Mouse (Mus musculus): ENCODE data around the gene Gja5.
A peak's percentile ranks its signal among the peaks of the same experiment; 100 is the strongest.
"Not testable (repeated sequence)": the region's sequence is repeated elsewhere in the genome, so short reads cannot be mapped to it uniquely, and the experiment has no call there.

The Gja5 gene

GRCm38 (mm10) chr3:97044188-97044587, 139.7 kb downstream of the Gja5 start:
- DNase-seq = no peak

DNA sequence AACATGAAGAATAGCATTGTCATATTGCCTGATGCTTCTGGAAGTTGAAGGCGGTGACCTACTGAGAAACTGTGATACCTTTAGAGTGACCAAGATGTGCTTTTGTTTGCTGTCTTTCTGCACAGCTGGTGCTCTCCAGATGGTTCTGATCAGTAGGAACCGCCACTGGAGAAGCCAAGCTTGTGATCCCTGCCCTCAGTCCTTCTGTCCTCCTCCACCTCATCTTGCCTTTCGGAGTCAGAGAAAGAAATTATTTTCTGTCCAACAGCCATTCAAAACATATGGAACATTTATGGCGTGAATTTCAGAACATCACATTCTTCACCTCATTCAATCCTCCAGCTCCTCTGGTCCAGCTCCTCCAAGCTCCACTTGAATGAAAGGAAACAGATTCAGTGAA, 143.3 kb downstream of the Gja5 start:
- DNase-seq = no peak

DNA sequence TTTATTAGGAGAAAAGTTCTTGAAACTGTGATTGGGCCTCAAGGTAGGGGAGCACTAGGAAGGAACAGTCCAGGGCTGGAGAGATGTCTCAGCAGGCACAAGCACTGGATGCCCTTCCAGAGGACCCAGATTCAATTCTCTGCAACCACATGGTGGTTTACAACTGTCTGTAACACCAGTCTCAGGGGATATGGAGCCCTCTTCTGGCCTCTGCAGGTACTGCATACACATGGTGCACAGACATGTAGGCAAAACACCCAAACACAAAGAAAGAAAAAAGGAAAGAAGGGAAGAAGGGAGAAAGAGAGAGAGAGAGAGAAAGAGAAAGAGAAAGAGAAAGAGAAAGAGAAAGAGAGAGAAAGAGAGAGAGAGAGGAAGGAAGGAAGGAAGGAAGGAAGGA, 143.9 kb downstream of the Gja5 start:
- no peak for DNase-seq

- DNase-seq = no peak
These were observed 146.8 kb downstream of the Gja5 start for GRCm38 (mm10) chr3:97051264-97051744.

DNA sequence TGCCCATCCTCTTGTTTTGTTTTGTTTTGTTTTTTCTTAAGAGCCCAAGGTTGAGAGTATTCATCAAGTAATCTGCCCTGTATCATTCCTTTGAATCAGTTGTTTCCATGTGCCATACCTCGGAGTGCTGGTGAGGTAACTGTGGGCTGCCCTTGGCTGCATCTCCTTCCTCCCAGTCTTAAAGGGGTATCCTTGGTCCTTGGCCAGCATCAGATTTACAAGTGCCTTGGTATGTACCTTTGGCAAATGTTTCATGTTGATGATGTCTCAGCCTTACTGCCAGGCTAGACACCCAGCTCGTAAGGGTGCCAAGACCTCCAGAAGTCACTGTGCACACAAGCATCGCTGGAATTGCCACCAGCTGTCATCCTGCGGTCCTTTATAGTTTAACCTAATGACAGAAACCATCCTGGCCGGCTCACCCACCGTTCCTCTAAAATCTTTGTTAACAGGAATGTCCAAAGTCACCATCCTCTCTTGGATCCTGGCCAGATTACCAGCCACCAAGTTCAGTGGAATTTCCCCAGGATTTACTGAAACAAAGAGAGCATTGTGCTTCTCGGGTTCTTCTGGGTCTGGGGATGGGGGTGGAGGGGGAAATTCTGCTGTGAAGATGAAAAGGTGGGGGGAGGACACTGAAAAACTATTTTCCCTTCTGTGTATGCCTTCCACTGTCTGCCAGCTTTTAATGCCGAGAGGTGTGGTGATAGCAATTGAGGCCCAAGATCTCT, 147.7 kb downstream of the Gja5 start:
- no peak for DNase-seq

DNA sequence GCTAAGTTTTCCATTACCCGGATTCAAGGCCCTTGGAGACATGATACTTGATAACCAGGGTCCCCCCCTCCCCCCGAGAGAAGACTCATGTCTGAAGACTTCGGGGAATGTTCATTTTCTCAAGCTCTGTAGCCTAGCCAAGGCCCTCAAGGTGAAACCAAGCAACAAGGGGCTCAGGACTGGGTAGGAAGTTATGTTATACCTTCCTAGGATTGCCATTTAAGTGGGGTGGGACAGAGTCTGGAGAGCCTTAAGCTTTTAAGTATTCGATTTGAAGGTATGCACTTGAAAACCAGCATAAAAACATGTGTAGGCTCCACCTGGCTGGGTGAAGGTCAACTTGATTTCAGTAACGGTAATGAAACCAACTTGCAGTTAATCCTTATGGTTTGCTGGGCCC, 154.2 kb downstream of the Gja5 start:
- no peak for DNase-seq

DNA sequence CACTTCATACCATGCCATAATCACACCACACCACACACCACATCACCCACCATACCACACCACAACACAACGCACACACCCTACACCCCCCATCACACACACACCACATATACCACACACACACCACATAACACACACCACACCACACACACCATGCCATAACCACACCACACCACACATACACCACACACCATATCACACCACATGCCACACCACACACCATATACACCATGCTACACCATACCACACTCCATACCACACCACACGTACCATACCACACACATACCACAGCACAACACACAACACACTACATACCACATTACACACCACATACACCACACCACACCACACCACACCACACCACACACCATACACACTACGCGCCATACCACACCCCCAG, 155.6 kb downstream of the Gja5 start:
- DNase-seq = no peak

GRCm38 (mm10) chr3:97062814-97063213, 158.3 kb downstream of the Gja5 start:
- DNase-seq = no peak

DNA sequence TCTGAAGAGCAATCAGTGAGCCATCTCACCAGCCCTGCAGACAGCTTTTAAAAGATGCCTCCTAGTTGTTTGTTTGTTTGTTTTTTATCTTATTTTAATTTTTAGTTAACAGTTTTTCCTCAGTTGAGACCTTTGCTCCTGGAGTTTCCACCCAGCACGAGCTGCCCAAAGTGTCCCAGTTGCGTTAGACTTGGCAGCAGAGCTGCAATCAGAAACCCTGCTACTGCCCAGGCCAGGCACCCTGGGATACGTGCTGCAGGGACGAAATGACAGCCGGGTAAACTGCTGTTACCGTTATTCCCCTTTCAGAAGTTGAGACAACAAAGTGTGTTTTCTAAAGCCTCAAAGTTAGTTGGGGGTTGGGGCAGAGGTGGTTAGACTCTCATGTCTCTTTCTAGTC, 159.6 kb downstream of the Gja5 start:
- DNase-seq = no peak

DNA sequence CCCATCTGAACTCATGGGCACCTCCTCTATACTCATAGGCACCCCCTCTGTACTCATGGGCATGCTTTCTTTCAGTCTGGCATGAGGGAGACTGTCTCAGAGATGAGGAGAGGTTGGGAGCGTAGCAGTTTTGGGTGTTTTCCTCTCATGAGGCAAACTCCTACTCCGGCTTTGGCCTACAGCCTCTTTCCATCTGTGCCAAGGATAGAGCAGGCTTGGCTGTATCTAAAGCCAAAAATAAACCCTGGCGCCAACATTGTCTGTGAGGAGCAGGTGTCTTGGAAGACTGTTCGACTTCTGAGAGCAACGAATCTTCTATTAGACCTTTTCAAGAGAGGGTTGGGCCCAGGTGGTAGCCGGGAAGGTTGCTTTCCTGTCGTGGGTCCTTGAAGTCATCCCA, 165.1 kb downstream of the Gja5 start:
- DNase-seq = not testable (repeated sequence)

DNA sequence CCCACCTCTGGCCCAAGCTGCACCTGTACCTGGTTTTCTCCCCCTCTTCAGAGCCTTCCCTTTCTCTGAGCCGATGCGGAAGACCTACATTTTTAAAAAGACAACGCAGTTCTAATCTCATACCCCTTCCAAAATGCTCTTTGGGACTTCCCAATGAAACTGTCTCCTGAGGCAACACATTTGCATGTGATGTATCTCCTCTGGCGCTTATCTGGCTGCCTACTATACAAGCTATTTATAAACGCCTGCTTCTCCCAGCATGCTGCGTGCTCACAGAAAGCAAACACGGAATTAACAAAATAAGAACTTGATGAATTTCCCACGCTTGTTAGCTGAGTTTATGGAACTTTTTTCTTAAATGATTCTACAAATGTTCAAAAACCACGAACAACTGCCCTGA, 167.4 kb downstream of the Gja5 start:
- not testable (repeated sequence) for DNase-seq

DNA sequence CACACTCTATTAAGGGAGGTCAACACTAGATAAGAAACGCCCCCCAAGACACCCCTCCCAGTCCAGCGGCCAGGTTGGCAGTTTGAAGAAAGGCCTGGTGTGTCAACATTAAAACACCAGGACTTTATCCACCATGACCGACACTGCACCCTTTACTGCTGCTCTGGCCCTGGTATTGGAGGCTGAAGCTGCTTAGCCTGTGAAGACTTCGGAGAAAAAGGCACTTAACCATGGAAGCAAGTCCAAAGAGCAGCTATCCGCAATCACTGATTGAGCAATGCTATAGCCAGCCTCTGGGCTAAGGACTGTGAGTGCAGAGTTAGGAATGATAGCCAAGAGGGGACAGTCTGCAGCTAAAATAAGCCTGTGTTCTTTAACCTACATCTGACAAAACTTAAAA, 167.9 kb downstream of the Gja5 start:
- not testable (repeated sequence) for DNase-seq

- not testable (repeated sequence) for DNase-seq
These were observed 171.4 kb downstream of the Gja5 start for GRCm38 (mm10) chr3:97075744-97076350.

- DNase-seq = peak; percentile 48
These were observed 171.9 kb downstream of the Gja5 start for GRCm38 (mm10) chr3:97076412-97076811.

DNA sequence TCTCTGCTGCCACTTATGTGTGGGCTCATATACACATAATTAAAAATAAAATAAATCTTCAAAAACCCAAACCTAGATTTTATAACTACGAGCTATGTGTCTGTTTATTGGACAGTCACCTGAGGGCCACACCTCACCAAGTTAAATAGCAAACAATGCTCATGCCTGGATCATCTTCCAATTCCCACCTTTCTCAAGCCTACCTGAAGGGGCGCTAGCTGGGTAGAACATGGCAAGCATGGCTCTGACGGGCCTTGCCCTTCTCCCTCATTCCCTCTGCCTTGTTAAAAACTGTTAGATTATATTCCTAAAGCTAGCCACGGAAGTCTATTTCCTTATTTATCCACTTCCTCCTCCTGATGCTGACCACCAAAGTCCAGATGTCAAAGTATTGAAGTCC, 173.9 kb downstream of the Gja5 start:
- no peak for DNase-seq

GRCm38 (mm10) chr3:97082156-97082555, 177.7 kb downstream of the Gja5 start:
- DNase-seq = no peak

GRCm38 (mm10) chr3:97087326-97087725, 182.8 kb downstream of the Gja5 start:
- DNase-seq = peak; percentile 60

- peak; percentile 34 for DNase-seq
These were observed 183.8 kb downstream of the Gja5 start for GRCm38 (mm10) chr3:97088291-97088690.

- DNase-seq = not testable (repeated sequence)
These were observed 187.5 kb downstream of the Gja5 start for GRCm38 (mm10) chr3:97091971-97092370.

DNA sequence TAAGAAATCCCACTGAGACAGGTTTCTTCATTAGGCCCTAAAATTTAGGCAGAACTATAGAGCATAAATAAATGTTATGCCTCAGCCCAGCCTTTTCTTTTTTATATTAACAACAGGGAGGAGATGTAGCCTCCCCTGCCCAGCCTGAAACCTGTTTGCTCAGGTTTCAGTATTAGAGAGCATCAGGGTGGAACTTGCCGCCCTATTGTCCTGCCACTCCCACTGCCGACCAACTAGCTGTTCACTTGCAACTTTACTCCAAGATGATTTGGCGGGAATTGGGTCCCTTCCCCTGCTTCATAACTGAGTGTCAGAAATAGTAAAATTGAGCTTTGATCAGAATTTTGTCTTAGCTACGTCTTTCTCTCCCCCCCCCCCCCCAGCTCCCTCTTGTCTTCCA, 192.2 kb downstream of the Gja5 start:
- peak; percentile 33 for DNase-seq

DNA sequence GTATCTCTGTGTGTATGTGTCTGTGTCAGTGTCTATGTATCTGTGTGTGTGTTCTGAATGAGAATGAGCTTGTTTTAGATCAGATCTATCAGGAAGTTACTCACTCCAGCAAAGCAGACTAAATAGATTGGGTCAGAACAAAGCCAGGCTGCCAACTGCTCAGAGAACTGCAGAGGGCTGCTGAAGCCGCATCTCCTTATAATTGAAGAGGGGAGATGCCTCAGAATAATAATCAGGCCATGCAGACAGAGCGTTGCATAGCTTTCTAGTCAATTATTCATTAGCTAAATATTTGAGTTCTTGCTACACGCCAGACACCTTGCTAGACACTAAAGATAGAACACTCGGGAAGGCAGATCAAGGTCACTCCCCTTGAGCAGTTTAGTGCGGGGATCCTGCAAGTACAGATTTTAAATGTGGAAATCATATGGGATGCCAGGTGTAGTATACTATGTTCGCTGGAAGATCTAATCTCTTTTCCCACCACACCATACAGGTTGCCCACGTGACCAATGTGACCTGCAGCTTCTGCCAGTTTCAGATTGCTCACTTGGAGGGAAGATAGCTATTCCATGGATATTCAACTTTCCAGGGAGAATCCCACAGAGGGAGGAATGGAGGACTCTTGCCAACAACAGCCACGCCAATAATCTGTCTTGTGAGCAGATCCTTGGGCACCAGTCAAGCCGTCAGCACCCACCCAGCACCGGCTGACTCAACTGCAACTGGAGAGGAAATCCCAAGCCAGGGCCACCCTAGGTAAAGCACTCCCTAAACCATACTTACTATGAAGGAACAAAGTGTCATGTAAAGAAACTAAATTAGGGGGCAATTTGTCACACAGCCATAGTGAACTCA, 196.5 kb downstream of the Gja5 start:
- DNase-seq = peak; percentile 44

DNA sequence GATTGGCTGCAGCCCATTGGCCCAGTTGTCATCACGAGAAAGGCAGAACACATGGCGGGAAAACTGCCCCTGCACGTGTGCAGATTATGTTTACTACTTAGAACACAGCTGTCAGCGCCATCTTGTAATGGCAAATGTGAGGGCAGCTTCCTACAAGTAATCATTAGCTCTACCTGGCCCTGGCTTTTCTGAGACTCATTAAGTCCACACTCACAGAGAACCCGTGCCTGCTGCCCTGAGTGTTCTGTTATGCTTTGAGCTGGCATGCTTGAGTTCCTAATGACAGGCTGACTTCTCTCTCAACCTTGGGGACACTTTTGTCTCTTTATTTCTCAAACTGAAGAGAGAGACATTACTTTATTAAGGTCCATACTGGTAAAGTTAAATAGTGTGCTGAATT, 199.5 kb downstream of the Gja5 start:
- DNase-seq = peak; percentile 49

GRCm38 (mm10) chr3:97104696-97105430, 200.4 kb downstream of the Gja5 start:
- peak; percentile 70 for DNase-seq
